Mouse (Mus musculus): Measurements from ENCODE around the gene Plekha7.

Gene Plekha7

GRCm38 (mm10) chr7:116288996-116289395, 19.2 kb downstream of the Plekha7 start:
- DNase-seq (ENCODE audit: low spot score): no peak

GRCm38 (mm10) chr7:116287959-116288358, 20.2 kb downstream of the Plekha7 start:
- peak; percentile 46 for DNase-seq (ENCODE audit: low spot score)

GRCm38 (mm10) chr7:116286611-116287355, 21.4 kb downstream of the Plekha7 start:
- DNase-seq (ENCODE audit: low spot score): peak; percentile 86

GRCm38 (mm10) chr7:116286173-116286572, 22.0 kb downstream of the Plekha7 start:
- no peak for DNase-seq (ENCODE audit: low spot score)

GRCm38 (mm10) chr7:116285216-116285615, 23.0 kb downstream of the Plekha7 start:
- peak; percentile 50 for DNase-seq (ENCODE audit: low spot score)

- no peak for DNase-seq (ENCODE audit: low spot score)
Measured at GRCm38 (mm10) chr7:116282755-116283154, 25.4 kb downstream of the Plekha7 start.

GRCm38 (mm10) chr7:116280126-116280525, 28.1 kb downstream of the Plekha7 start:
- DNase-seq (ENCODE audit: low spot score): peak; percentile 67

- no peak for DNase-seq (ENCODE audit: low spot score)
Measured at GRCm38 (mm10) chr7:116278280-116278679, 29.9 kb downstream of the Plekha7 start.

GRCm38 (mm10) chr7:116276315-116276714, 31.9 kb downstream of the Plekha7 start:
- no peak for DNase-seq (ENCODE audit: low spot score)

- DNase-seq (ENCODE audit: low spot score): peak; percentile 58
Measured at GRCm38 (mm10) chr7:116273111-116273510, 35.1 kb downstream of the Plekha7 start.

GRCm38 (mm10) chr7:116269501-116269995, 38.6 kb downstream of the Plekha7 start:
- DNase-seq (ENCODE audit: low spot score): no peak

- DNase-seq (ENCODE audit: low spot score): peak; percentile 83
Measured at GRCm38 (mm10) chr7:116268113-116268926, 39.9 kb downstream of the Plekha7 start.

GRCm38 (mm10) chr7:116263281-116263680, 44.9 kb downstream of the Plekha7 start:
- no peak for DNase-seq (ENCODE audit: low spot score)

- DNase-seq (ENCODE audit: low spot score): no peak
Measured at GRCm38 (mm10) chr7:116262508-116262907, 45.7 kb downstream of the Plekha7 start.

GRCm38 (mm10) chr7:116262101-116262500, 46.1 kb downstream of the Plekha7 start:
- DNase-seq (ENCODE audit: low spot score): no peak

GRCm38 (mm10) chr7:116260826-116261615, 47.2 kb downstream of the Plekha7 start:
- no peak for DNase-seq (ENCODE audit: low spot score)

GRCm38 (mm10) chr7:116258464-116259185, 49.6 kb downstream of the Plekha7 start:
- no peak for DNase-seq (ENCODE audit: low spot score)

- no peak for DNase-seq (ENCODE audit: low spot score)
Measured at GRCm38 (mm10) chr7:116257953-116258352, 50.2 kb downstream of the Plekha7 start.

GRCm38 (mm10) chr7:116255664-116256063, 52.5 kb downstream of the Plekha7 start:
- DNase-seq (ENCODE audit: low spot score): no peak

- no peak for DNase-seq (ENCODE audit: low spot score)
Measured at GRCm38 (mm10) chr7:116254660-116255059, 53.5 kb downstream of the Plekha7 start.

- no peak for DNase-seq (ENCODE audit: low spot score)
Measured at GRCm38 (mm10) chr7:116252470-116252869, 55.7 kb downstream of the Plekha7 start.

All from yolk sac, embryonic 10.5 days (tissue).